Mouse (Mus musculus) heart, adult 8-10 months (tissue): Measurements from ENCODE around the gene Camk2d. TPM values are rescaled to one million over a fixed set of nuclear protein-coding genes. Genes with fewer than 3 reads are reported as not detected.
A peak's percentile ranks its signal among the peaks of the same experiment; 100 is the strongest.

Experiments used
- DNase-seq: peaks from one replicate; pipeline ENCODE4 v3.0.0; 2022; ENCODE audit warnings: low spot score
- total RNA-seq, 4 experiments: library from RNA; stranded (reverse); gene quantifications; 2 replicates each; pipeline ENCODE4 v1.2.4; 2022

Camk2d gene
- total RNA-seq, 4 experiments from 2014 or later: 135 to 156 (median 140) TPM

GRCm38 (mm10) chr3:126612748-126613509 lies 16.8 kb downstream of the Camk2d start:
- DNase-seq: no peak

GRCm38 (mm10) chr3:126613510-126614128 lies 17.5 kb downstream of the Camk2d start:
- no peak for DNase-seq

- no peak for DNase-seq
Observed at GRCm38 (mm10) chr3:126615306-126615705, 19.2 kb downstream of the Camk2d start.

- no peak for DNase-seq
Observed at GRCm38 (mm10) chr3:126620152-126620551, 24.1 kb downstream of the Camk2d start.

GRCm38 (mm10) chr3:126622509-126622908 lies 26.4 kb downstream of the Camk2d start:
- no peak for DNase-seq

GRCm38 (mm10) chr3:126624994-126625763 lies 29.1 kb downstream of the Camk2d start:
- DNase-seq: no peak

- no peak for DNase-seq
Observed at GRCm38 (mm10) chr3:126625764-126626040, 29.6 kb downstream of the Camk2d start.

GRCm38 (mm10) chr3:126627968-126628367 lies 31.9 kb downstream of the Camk2d start:
- DNase-seq: no peak

GRCm38 (mm10) chr3:126628380-126628779 lies 32.3 kb downstream of the Camk2d start:
- DNase-seq: no peak

- no peak for DNase-seq
Observed at GRCm38 (mm10) chr3:126629040-126629439, 32.9 kb downstream of the Camk2d start.

GRCm38 (mm10) chr3:126630111-126630869 lies 34.2 kb downstream of the Camk2d start:
- DNase-seq: peak; percentile 64

- no peak for DNase-seq
Observed at GRCm38 (mm10) chr3:126631583-126631982, 35.5 kb downstream of the Camk2d start.

- DNase-seq: no peak
Observed at GRCm38 (mm10) chr3:126632580-126632979, 36.5 kb downstream of the Camk2d start.

- no peak for DNase-seq
Observed at GRCm38 (mm10) chr3:126634171-126634570, 38.1 kb downstream of the Camk2d start.

GRCm38 (mm10) chr3:126638259-126638658 lies 42.2 kb downstream of the Camk2d start:
- DNase-seq: no peak

- DNase-seq: no peak
Observed at GRCm38 (mm10) chr3:126639098-126639513, 43.0 kb downstream of the Camk2d start.

- DNase-seq: no peak
Observed at GRCm38 (mm10) chr3:126640443-126641251, 44.5 kb downstream of the Camk2d start.

GRCm38 (mm10) chr3:126641451-126641850 lies 45.3 kb downstream of the Camk2d start:
- DNase-seq: no peak

- no peak for DNase-seq
Observed at GRCm38 (mm10) chr3:126643071-126644010, 47.2 kb downstream of the Camk2d start.

GRCm38 (mm10) chr3:126650332-126650731 lies 54.2 kb downstream of the Camk2d start:
- DNase-seq: no peak
